Mouse (Mus musculus): ENCODE results near the gene Matn4.

Gene Matn4

DNA sequence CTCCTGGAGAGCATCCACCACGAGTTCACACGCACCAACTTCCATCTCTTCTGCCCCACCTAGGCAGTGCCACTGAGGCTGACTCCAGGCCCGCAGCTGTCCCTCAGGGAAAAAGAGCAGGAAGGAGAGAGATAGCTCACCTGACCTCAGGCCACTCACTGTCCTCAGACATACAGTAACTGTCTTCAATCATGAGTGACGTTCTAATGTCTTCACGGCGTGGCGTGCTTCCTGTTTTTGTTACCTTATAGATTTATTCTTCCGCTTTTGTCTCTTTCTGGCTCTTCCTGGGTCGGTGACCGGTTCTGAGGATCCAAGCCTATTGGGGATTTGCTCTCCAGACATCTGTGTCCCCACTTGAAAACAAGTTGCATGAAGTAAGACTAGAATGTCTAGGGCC lies 9.6 kb upstream of the Matn4 start:
- DNase-seq (ENCODE audit: low spot score): no peak

DNA sequence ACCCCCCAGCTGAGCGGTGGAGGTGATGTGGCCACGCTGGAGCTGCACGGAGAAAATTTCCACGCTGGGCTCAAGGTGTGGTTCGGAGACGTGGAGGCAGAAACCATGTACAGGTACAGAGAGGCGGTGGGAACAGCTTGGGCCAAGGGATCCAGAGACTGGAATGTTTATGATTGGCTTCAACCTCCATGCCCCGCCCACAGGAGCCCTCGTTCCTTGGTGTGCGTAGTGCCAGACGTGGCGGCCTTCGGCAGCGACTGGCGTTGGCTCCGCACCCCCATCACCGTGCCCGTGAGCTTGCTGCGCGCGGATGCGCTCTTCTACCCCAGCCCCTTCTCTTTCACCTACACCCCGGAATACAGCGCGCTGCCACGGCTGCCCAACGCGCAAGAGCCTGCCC lies 9.2 kb upstream of the Matn4 start:
- no peak for DNase-seq (ENCODE audit: low spot score)

DNA sequence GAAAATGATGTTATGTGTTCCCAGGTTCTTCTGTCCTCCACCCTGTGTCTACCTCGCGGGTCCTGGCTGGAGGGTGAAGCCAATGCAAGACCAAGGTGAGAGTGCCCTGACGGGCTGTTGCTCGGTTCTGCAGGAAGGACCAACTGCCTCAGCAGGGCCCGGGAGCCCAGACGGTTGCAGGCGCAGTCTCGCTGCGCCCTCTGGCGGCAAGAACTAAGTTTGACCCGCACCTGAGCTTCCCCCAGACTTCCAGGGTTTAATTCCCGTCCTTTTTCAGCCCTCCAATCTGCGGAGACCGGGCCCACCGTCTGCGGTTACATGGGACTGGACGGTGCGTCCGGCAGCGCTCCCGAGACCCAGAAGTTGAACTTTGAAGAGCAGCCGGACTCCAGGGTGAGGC lies 2.7 kb upstream of the Matn4 start:
- DNase-seq (ENCODE audit: low spot score): peak; percentile 69

DNA sequence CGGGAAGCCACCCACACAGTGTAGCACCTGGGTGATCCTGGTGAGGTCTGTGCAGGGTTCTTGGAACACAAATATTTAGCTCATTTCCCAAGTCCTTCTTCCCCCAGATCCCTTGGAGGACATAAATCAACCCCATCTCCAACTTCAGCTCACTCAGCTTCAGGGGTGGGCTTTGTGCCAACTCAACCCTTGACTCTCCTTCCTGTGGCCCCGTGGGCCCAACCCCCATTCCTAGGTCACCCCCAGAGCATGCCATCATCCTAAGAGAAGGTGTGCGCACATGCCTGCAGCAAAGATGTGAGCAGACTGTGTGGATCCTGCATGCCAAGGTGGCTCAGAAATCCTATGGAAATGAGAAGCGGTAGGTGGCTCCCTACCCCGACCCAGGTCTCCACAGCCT lies 559 bp upstream of the Matn4 start:
- no peak for DNase-seq (ENCODE audit: low spot score)

DNA sequence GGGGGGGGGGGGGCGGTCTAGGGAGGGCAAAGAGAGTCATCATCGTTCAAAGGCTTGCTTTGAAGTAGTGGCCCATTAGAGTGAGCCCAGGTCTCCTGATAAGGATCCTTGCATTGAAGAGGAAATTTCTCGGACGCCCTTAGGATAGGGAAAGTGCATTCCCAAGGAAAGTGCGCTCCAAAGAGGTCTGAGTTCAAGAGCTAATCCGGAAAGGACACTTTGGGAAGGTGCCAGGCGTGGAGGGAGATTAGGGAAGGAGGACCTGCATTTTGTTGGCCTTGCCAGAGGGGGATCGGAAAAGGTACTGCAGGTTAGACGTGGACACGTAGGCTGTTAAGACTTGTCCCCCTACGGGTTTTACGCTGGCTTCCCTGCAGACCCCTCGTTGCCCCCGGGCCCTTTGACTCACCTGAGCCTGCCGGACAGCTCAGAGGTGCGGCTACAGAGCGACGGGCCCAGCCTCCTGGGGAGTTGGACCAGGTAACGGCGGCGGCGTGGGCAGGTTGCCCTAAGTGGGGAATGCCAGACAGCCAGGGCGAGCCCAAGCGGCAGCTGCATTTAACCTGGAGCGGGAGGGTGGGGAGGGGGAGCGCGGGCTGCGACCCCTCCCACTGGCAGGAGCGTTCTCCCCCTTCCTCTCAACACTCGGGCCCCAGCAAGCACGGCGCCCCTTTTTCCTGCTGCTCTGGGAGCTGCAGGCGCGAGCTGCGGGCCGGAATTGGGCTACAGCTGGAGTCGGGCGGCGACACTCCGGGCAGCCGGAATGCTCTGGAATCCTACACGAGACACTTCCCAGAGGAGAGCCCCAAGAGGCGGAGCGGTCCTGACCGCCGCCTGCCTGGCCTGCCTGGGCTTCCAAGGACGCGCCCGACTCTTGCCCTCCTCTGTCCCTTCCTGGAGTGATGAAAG lies 624 bp downstream of the Matn4 start:
- DNase-seq (ENCODE audit: low spot score): no peak

DNA sequence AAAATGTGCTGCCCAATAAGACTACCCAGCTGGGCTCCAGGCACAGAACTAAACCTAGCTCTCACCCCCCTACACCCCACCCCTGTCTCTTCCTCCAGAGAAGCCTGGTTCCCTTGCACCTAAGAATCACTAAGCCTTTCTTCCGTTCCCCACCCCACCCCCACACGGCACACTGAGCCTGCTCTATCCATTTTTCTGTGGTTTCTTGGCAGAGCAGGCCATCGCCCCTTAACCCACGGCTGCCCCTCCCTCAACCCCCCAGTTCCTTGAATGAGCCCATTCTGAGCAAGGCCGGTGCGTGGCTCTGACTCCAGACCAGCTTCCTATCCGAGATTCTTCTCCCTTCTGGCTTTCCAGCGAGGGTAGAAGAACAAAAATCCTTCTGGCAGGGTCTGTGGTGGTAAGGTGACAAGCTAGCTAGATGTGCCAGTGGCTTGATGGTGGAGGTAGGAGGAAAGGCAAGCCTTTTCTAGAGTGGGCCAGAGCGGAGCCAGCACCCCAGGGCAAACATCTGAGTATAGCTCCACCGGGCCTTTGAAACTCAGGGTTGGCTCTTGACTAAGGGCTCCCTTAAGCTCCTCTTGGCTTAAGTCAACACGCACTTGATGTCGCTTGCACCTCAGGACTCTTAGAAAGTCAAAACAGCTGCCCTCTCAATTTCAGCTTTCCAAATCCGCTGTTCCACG lies 1.4 kb downstream of the Matn4 start:
- DNase-seq (ENCODE audit: low spot score): no peak

DNA sequence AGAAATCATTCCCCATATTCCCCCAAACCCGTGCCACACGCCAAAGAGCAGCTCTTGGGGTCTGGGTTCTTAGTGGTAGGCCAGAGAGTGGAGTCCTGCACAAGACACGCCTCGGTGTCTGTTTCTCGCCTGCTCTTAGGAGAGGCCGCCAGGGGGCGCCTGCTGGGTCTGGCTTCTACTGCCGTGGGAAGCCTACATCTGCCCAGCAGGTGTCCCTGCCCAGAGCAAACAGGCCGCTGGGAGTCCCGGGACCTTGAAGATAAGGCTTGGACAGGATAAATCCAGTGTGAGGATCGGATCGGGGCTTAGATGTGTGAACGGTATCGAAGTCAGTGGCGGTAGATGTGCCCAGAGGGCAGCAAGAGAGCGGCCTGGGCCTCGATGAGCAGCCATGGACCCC lies 2.1 kb downstream of the Matn4 start, which contains the start of gene Rbpjl:
Gene Rbpjl (plus strand): TSS at position 236 of the 400 bp plus-strand sequence.
- peak; percentile 73 for DNase-seq (ENCODE audit: low spot score)

DNA sequence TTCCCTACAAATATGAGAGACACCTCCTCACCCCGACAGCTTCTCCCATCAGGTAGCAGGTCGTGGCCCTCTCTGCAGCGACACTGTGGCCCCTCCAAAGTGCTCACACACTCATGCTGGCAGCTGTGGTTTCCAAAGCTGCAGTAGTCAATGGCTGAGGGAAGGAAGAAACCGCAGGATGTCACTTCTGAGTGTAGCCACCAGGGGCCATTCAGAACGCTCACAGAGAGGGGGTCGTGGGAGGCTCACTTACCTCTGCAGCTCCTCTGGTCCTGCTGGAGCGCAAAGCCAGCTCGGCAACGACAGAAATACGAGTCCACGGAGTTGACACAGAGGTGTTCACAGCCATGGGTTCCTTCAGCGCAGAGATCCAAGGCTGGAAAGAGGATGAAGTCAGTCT lies 8.0 kb downstream of the Matn4 start:
- DNase-seq (ENCODE audit: low spot score): no peak

DNA sequence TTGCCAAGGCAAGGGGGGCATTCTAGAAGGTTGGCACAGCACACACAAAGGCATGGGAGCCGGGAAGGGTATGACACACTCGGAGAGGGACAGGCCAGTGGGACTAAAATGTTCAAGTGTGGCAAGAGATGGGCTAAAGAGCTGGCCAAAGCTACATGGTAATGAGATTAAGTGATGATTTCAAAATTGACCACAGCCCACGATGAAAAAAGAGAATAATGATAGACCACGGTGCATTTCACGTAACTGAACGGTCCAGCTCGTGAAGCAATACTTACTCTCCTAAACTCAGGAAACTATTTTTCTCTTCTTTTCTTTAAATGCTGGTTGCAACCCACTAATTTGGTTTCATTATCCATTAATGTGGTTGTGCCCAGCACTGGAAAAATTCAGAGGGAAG lies 8.9 kb downstream of the Matn4 start:
- no peak for DNase-seq (ENCODE audit: low spot score)

DNA sequence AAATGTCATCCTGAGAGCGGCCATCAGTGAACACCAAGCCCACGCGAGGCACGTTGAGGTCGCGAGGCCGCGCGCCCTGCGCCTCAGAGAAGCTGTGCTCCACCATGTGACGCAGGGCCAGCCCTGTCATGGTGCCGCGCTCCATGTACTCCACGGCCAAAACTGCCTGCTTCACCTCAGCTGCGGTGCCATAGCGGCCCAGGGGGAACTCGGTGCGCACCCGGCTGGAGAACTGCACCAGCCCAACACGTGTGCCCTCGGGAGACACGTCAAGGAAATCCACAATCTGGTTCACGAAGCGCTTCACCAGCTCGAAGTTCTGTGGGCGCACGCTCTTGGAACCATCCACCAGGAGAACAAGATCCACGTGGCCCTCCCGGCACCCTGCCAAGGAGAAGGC lies 11.8 kb downstream of the Matn4 start:
- no peak for DNase-seq (ENCODE audit: low spot score)

DNA sequence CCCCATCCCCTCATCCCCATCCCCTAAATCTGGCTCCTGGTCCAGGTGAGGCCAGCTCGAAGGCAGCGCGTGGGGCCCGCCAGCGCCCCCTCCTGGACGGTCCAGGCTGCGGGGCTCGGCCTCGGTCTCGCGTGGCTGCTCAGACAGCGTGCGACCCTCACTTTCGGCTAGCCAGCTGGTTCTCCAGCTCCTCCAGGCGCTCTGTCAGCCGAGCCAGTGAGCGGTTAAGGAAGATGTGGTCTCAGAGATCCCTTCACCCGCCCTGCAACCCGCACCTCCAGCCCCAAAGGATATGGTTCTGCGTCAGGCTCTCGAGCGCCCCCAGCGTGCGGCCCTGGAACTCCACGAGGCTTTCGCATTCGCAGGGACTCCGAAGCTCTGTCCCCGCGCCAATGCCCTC lies 15.5 kb downstream of the Matn4 start:
- peak; percentile 87 for DNase-seq (ENCODE audit: low spot score)

DNA sequence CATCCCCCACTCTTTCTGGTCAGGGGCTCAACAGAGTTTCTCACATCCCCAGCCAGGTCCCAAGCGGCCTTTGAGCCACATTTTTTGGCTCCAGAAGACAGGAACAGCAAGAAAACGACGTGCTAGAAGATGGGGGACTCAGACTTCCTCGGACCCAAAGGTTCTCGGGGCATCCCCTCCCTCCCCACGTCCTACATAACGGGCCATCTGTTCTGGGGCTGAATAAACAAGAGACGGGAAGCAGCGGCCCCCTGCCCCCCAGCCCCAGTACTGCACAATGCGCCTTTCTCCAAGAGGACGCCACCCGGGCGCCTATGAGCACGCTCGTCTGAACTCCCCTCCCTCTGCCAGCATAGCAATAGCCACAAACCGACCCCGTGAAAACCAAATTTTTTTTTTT lies 15.9 kb downstream of the Matn4 start, which contains the start of gene Slpi:
Gene Slpi (minus strand): TSS at position 76 of the 400 bp plus-strand sequence.
- DNase-seq (ENCODE audit: low spot score): no peak

DNA sequence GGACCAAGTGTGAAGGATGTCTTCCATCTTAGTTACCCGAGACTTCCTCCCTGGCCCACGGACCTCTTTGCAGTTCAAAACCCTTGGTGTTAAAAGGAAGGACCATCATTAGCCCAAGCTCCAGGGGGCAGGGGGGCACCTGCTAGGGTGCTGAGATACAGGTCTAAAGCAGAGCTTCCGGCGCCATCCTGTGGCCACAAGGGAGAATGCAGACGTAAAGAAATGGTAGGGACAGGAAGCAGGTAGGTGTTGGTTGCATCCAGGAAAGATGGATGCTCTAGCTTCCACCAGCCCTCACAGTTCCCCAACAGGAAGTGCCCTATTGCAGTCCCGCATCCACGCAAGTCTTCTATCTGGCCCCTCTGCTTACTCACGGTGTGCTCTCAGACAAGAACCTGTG lies 18.0 kb downstream of the Matn4 start:
- no peak for DNase-seq (ENCODE audit: low spot score)

DNA sequence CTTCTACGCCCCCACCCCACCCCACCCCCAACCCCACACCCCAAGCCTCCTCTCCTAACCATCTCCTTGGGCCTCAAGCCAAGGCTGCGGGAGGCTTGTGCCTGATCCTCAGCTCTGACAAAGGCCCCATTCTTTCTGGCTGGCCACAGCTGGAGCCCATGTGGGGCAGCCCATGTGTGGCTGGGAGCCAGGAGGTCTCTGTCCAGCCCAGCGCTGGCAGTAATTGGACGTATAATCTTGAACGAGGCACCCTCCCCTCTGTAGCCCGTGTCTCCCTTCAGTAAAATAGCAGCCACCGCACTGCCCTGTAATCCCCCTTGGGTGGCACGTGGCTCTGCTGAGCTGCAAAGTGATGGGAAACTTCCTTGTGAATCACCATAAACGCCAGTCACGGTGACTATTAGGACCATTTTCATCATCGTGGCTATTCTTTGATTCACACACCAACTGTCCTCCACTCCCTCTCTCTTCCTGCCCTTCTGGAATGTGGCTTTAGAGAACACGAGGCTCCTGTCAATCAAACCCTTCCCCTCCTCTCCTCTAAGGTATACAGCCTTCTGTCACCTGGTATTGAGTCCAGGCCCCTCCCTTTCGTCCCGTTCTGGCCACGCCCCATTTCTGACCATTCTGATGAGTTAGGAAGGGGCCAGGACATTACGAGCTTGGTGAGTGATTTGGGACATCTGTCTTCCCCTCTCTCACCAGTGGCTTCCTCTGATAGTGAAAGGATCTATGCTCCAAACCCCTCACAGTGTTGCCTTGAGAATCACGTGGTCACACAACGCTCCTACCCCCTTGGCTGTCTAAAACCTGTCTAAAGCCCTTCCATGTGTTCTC lies 18.8 kb downstream of the Matn4 start:
- DNase-seq (ENCODE audit: low spot score): no peak

DNA sequence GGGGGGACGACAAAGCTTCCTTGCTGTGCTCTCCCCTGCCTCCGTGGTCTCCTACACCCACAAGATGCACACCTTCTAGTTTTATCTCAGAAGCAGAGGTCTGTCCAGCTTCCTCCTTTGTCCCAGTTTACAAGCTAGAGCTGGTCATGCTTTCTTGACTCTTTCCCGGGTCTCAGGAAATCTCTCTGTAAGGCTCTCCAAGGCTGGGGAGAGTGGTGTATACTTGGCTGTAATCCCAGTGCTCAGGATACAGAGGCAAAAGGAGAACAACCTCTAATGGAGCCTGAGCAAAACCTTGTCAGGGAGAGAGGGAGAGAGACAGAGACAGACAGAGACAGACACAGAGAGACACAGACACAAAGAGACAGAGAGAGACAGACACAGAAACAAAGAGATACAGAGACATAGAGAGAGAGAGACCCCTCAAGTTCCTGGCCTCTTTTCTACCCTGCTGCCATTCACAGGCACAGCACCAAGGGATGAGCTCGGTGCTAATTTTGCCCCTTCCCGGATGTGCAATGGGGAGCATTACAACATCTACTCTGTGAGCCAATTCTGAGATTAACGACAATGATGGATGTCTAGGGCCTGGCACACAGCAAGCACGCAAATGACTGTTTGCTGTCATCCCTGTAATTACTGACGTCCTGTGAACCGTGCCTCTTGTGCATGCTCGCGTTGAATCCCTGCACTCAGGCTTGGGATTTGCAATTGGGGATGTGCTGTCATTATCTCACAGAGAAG lies 21.1 kb downstream of the Matn4 start:
- DNase-seq (ENCODE audit: low spot score): no peak

DNA sequence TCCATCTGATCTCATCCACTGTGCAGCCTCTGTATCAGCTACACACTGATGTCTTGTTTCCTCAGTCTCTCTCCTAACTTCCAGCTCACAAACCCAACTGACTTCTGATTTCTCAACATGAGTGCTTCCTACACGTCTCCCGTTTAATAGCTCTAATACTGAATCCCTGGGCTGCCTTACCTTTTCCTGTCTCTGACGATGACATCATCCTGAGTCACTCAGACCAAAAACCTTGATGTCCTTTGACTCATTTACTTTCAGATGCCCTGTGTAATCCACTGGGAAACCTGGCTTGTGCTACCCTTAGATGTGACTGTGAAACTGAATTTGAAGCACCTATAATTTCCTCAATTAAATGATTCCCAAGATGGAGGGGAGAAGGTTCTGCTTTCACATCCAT lies 22.0 kb downstream of the Matn4 start:
- no peak for DNase-seq (ENCODE audit: low spot score)

DNA sequence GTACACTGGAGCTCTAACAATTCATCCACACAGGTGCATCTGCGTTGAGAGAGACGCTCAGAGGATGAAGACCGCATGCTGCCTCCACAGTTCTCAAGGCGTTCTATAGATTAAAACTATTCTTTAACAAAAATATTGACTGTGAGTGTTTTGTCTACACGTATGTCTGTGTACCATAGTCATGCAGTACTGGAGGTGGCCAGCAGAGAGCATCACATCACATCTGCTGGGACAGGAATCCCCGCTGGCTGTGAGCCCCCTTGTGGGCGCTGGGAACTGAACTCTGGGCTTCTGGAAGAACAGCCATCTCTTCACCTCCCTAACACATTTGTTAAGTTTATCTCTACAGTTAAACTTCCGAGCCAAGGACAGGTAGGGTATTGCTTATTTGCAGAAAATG lies 23.2 kb downstream of the Matn4 start:
- no peak for DNase-seq (ENCODE audit: low spot score)

DNA sequence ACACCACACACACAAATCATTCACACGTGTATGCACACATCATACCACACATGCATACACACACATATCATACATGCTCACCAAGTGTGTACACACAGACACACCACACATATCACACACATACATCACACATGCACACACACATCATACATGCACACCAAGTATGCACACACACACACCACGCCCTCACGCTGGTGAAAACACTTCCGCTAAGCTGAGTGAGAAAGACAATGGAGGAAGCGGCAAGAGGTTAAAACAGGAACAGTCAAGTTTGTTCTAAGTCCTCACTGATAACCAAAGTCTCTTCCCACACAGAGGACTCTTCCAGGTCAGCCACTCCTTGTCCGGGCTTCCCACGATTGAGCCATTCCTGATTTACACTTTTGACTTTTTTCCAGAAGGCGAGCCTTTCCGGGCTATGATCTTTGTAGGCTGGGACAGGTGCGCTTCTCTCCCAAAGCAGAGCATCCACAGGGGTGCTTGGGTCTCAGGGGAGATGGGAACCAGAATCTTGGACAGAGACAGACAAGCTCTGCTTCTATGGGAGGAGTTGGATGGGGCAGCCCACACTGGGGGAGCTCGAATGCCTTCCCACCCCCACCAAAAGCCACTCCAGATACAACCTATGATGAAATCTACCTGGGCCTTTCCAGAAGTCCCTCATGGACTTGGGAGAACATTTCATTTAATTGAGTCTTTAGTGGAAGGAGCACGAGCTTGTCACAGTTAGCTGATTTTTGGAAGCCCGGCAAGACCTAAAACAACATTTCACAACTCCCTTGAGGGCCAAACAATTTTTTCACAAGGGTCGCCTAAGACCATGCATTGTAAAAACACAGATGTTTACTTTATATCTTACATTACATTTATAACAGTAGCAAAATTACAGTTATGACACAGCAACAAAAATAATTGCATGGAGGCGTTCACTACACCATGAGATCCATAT lies 27.2 kb downstream of the Matn4 start:
- DNase-seq (ENCODE audit: low spot score): no peak

DNA sequence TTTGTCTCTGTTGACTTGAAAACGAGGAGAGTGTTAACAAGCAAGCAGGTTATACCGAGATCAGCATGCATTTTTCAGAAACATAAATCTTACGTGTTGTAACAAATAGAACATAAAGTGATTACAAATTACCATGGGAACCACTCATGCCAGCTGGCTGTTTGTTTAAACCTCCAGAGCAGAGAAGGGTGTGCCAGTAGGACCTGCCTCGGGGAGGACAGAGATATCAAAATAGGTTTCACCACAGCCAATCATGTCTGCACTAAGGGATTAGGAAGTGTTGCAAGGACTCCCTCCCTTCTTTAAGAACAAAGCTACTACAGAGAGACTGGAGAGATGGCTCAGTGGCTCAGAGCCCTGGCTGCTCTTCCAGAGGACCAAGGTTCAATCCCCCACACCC lies 31.8 kb downstream of the Matn4 start:
- DNase-seq (ENCODE audit: low spot score): no peak

DNA sequence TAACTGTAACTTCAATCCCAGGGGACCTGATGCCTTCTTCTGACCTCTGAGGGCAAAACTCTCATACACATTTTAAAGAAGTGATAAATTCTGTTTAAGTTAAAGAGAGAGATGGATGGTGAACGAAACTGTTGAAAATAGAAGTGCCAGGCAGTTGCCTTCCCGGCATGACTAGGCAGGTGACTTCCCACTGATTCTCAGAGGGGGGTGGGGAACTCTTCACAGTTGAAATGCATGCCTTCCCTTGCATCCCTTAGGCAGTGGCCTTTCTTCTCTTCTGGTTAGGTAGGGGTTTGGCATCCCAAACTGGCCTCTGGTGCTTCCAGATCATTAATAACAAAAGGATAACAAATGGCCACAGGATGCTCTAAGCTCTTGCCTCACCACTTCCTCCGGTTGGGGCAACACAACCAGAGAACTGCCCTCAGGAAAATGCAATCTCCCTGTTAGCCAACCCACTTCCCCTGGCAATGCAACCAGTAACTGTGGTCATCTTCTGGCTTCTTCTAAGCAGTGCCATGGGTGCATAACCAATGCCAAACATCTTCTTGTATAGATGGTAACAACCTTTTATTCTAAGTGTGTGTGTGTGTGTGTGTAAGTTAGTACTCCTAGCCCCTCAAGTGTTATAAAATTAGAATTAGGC lies 32.4 kb downstream of the Matn4 start:
- no peak for DNase-seq (ENCODE audit: low spot score)
